Mouse (Mus musculus) ES-E14 (cell line): ENCODE results near the gene Gm20521. TPM values are rescaled to one million over a fixed set of nuclear protein-coding genes. Genes with fewer than 3 reads are reported as not detected.

Source experiments
- DNase-seq: peaks from one replicate; pipeline ENCODE4 v3.0.0-alpha.2; 2013; ENCODE audit warnings: low read depth, low spot score
- H3K27ac ChIP-seq: 2 replicates; pipeline ENCODE4 v1.5.1; 2012; ENCODE audit warnings: low read depth, mild to moderate bottlenecking, low read length, moderate library complexity, mixed read lengths; ENCODE audit not compliant: poor library complexity, insufficient read depth, severe bottlenecking
- H3K36me3 ChIP-seq: 2 replicates; pipeline ENCODE4 v1.6.1; 2012; ENCODE audit warnings: mild to moderate bottlenecking, low read length, moderate library complexity, mixed read lengths; ENCODE audit not compliant: control insufficient read depth, poor library complexity, insufficient read depth, severe bottlenecking
- H3K4me1 ChIP-seq, 2 experiments: fragments of 150-350 bp in 1 of 2; sonication (generic) in 1 of 2; 2 replicates each; pipeline ENCODE4 v1.6.1; 2012; ENCODE audit warnings: low read length in 2 of 2, mild to moderate bottlenecking in 1 of 2, mixed read lengths in 1 of 2; ENCODE audit not compliant: control insufficient read depth in 2 of 2, insufficient read depth in 2 of 2, poor library complexity in 1 of 2
- H3K4me3 ChIP-seq, 2 experiments: fragments of 150-350 bp in 1 of 2; sonication (generic) in 1 of 2; 2 replicates each; pipeline ENCODE4 v1.5.1; 2012; ENCODE audit warnings: low read length in 2 of 2, low read depth in 1 of 2, mild to moderate bottlenecking in 1 of 2, mixed read lengths in 1 of 2; ENCODE audit not compliant: insufficient read depth in 1 of 2, poor library complexity in 1 of 2, severe bottlenecking in 1 of 2
- H3K9ac ChIP-seq: 2 replicates; pipeline ENCODE4 v1.6.1; 2012; ENCODE audit warnings: low read depth, mild to moderate bottlenecking, low read length, mixed read lengths; ENCODE audit not compliant: poor library complexity, insufficient read depth, severe bottlenecking
- H3K9me3 ChIP-seq: fragments of 150-350 bp; sonication (generic); 2 replicates; pipeline ENCODE4 v1.6.1; 2012; ENCODE audit warnings: low read depth, mild to moderate bottlenecking, low read length; ENCODE audit not compliant: control insufficient read depth, insufficient read depth
- CHD2 ChIP-seq: IDR thresholded peaks from 2 replicates; pipeline ENCODE4 v1.6.1; 2014; ENCODE audit warnings: mild to moderate bottlenecking, low read depth, low read length, inconsistent platforms
- HCFC1 ChIP-seq: IDR thresholded peaks from 2 replicates; pipeline ENCODE4 v1.6.1; 2012; ENCODE audit warnings: low read length, inconsistent platforms, borderline replicate concordance; ENCODE audit not compliant: insufficient read depth
- MAFK ChIP-seq: IDR thresholded peaks from 2 replicates; pipeline ENCODE4 v1.6.1; 2014; ENCODE audit warnings: mild to moderate bottlenecking, low read depth, low read length, inconsistent platforms; ENCODE audit not compliant: insufficient read depth
- ZC3H11A ChIP-seq: IDR thresholded peaks from 2 replicates; pipeline ENCODE4 v1.6.1; 2012; ENCODE audit warnings: low read depth, mild to moderate bottlenecking, inconsistent platforms, low read length, borderline replicate concordance
- ZNF384 ChIP-seq: IDR thresholded peaks from 2 replicates; pipeline ENCODE4 v1.6.1; 2012; ENCODE audit warnings: low read depth, low read length, inconsistent platforms
- in situ Hi-C, 2 experiments: fragments of 600-800 bp; cut with MboI; formaldehyde crosslinking; loops; one replicate each; pipeline ENCODE4 v1.15.1; 2025; ENCODE audit warnings: low sequenced_read_pairs in 2 of 2, inconsistent platforms in 1 of 2; ENCODE audit not compliant: unreplicated experiment in 2 of 2
- total RNA-seq: library from RNA; depleted of rRNA; stranded (reverse); fragments of 300-350 nt; gene quantifications from 2 replicates; pipeline ENCODE4 v1.2.3, GENCODE M21; 2012

The Gm20521 gene
- total RNA-seq, 1 experiment: 0.71 TPM

GRCm38 (mm10) chr14:54865626-54866025 is 17.6 kb upstream of the Gm20521 start:
- no peaks in the 10 kb centered on the region for H3K9me3 ChIP-seq
- TF ChIP-seq MAFK: no peak
- TF ChIP-seq ZC3H11A: no peak
- TF ChIP-seq HCFC1: no peak
- no peak for TF ChIP-seq CHD2
- TF ChIP-seq ZNF384: no peak
- H3K4me1 ChIP-seq: 0 out of 4 replicates have a peak, but pooled peaks cover 0 to 2% of the 10 kb centered on the region in 2 experiments
- no peak overlapping the region for H3K9ac ChIP-seq
- no peaks in the 10 kb centered on the region for H3K36me3 ChIP-seq
- DNase-seq: no peak
- in situ Hi-C loops: no loop called here
- no peak overlapping the region for H3K4me3 ChIP-seq
- H3K27ac ChIP-seq: no peak overlapping the region

GRCm38 (mm10) chr14:54866268-54866667 is 17.0 kb upstream of the Gm20521 start:
- Histone ChIP-seq H3K4me1 (0 out of 4 replicates have a peak, but pooled peaks cover 0 to 2% of the 10 kb centered on the region in 2 experiments), H3K9me3 (no peaks in the 10 kb centered on the region), H3K27ac (no peak overlapping the region), H3K36me3 (no peaks in the 10 kb centered on the region), H3K9ac (no peak overlapping the region), H3K4me3 (no peak overlapping the region)
- DNase-seq: no peak
- in situ Hi-C loops: no loop called here
- TF ChIP-seq MAFK (no peak), HCFC1 (no peak), CHD2 (no peak), ZC3H11A (no peak), ZNF384 (no peak)

GRCm38 (mm10) chr14:54866936-54867335 is 16.3 kb upstream of the Gm20521 start:
- no peaks in the 10 kb centered on the region for H3K9me3 ChIP-seq
- no peak overlapping the region; a peak in 1 of 4 replicates for H3K4me3 ChIP-seq
- H3K36me3 ChIP-seq: no peaks in the 10 kb centered on the region
- no peak overlapping the region for H3K27ac ChIP-seq
- H3K9ac ChIP-seq: no peak overlapping the region
- in situ Hi-C loops: no loop called here
- H3K4me1 ChIP-seq: 0 out of 4 replicates have a peak, but pooled peaks cover 0 to 2% of the 10 kb centered on the region in 2 experiments
- DNase-seq: no peak
- TF ChIP-seq MAFK: no peak
- no peak for TF ChIP-seq HCFC1
- no peak for TF ChIP-seq ZNF384
- 0 out of 2 replicates have a peak, but pooled peaks have one; percentile 32 for TF ChIP-seq ZC3H11A

GRCm38 (mm10) chr14:54868026-54868425 is 15.2 kb upstream of the Gm20521 start:
- Histone ChIP-seq H3K4me1 (0 out of 4 replicates have a peak, but pooled peaks cover 0 to 2% of the 10 kb centered on the region in 2 experiments), H3K4me3 (no peak overlapping the region), H3K27ac (no peak overlapping the region), H3K9me3 (no peaks in the 10 kb centered on the region), H3K36me3 (no peaks in the 10 kb centered on the region), H3K9ac (no peak overlapping the region)
- in situ Hi-C loops: no loop called here
- no peak for TF ChIP-seq CHD2
- no peak for TF ChIP-seq MAFK
- no peak for TF ChIP-seq HCFC1
- TF ChIP-seq ZC3H11A: no peak
- TF ChIP-seq ZNF384: no peak
- no peak for DNase-seq
